Mouse (Mus musculus): ENCODE measurements at regions not wholly inside any gene's neighbourhood (a gene's known extent, or its start where the extent isn't known, plus 50 kb on each side); places are given as distances from the start of the nearest gene placed in this dataset.

- H3K9me3 ChIP-seq (ENCODE audit: control insufficient read depth, insufficient read depth, low read depth, low read length), result no peaks in the 10 kb centered on the region
- no peaks in the 10 kb centered on the region for H3K4me1 ChIP-seq (ENCODE audit: control insufficient read depth in 2 of 2, insufficient read depth in 2 of 2, low read length in 2 of 2, poor library complexity in 1 of 2)
- H3K27ac ChIP-seq (ENCODE audit: insufficient read depth, low read depth, low read length, poor library complexity, severe bottlenecking), result no peak overlapping the region
- TF ChIP-seq MAFK (IDR thresholded peaks at IDR 0.05; ENCODE audit: insufficient read depth, low read depth, low read length) (peak; percentile 28; the same call in 1 of the 2 replicates), ZC3H11A (IDR thresholded peaks at IDR 0.05; ENCODE audit: borderline replicate concordance, low read depth, low read length) (no peak)
- H3K36me3 ChIP-seq (ENCODE audit: control insufficient read depth, insufficient read depth, low read length, poor library complexity, severe bottlenecking), result no peaks in the 10 kb centered on the region
- in situ Hi-C loops (cut with MboI; ENCODE audit: low sequenced_read_pairs in 2 of 2, unreplicated experiment in 2 of 2), result no loop called here
- H3K9ac ChIP-seq (ENCODE audit: insufficient read depth, low read depth, low read length, poor library complexity, severe bottlenecking), result no peak overlapping the region
- no peak for DNase-seq (ENCODE audit: low read depth, low spot score)
- H3K4me3 ChIP-seq (ENCODE audit: insufficient read depth in 1 of 2, low read depth in 1 of 2, low read length in 2 of 2, poor library complexity in 1 of 2, severe bottlenecking in 1 of 2), result no peak overlapping the region
These were observed 1455.4 kb downstream of the Gsdmc2 start for GRCm38 (mm10) chr15:62389431-62390105.

- TF ChIP-seq MAFK (IDR thresholded peaks at IDR 0.05; ENCODE audit: insufficient read depth, low read depth, low read length) (no peak), ZNF384 (IDR thresholded peaks at IDR 0.05; ENCODE audit: low read depth, low read length) (no peak), HCFC1 (IDR thresholded peaks at IDR 0.05; ENCODE audit: borderline replicate concordance, insufficient read depth, low read length) (no peak), CHD2 (IDR thresholded peaks at IDR 0.05; ENCODE audit: low read depth, low read length) (no peak), ZC3H11A (IDR thresholded peaks at IDR 0.05; ENCODE audit: borderline replicate concordance, low read depth, low read length) (no peak)
- Histone ChIP-seq H3K4me3 (ENCODE audit: insufficient read depth in 1 of 2, low read depth in 1 of 2, low read length in 2 of 2, poor library complexity in 1 of 2, severe bottlenecking in 1 of 2) (no peak overlapping the region), H3K27ac (ENCODE audit: insufficient read depth, low read depth, low read length, poor library complexity, severe bottlenecking) (no peak overlapping the region), H3K36me3 (ENCODE audit: control insufficient read depth, insufficient read depth, low read length, poor library complexity, severe bottlenecking) (no peaks in the 10 kb centered on the region), H3K9me3 (ENCODE audit: control insufficient read depth, insufficient read depth, low read depth, low read length) (no peaks in the 10 kb centered on the region), H3K9ac (ENCODE audit: insufficient read depth, low read depth, low read length, poor library complexity, severe bottlenecking) (no peak overlapping the region), H3K4me1 (ENCODE audit: control insufficient read depth in 2 of 2, insufficient read depth in 2 of 2, low read length in 2 of 2, poor library complexity in 1 of 2) (no peaks in the 10 kb centered on the region)
- DNase-seq (ENCODE audit: low read depth, low spot score), result no peak
- in situ Hi-C loops (cut with MboI; ENCODE audit: low sequenced_read_pairs in 2 of 2, unreplicated experiment in 2 of 2), result no loop called here
These were observed 1459.4 kb upstream of the A1bg start for GRCm38 (mm10) chr15:62382233-62382632.

DNA sequence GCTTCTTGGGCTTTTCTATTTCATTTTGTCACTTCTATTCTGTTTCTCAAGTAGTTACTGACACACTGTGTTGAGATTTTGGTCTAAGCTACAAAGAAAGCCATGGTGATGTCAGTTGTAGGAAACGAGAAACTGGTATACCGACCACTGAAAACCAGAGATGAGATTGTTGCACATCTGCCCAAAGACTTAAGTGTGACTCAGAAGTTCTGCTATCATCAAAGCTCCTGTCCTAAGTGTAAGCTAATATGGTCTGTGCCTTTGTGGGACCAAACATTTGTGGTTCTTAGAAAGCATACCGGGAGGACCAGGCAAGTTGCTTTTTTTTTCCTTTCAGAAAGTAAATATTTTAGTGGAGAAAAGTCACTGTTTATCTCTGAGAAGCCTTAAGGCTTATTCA, 1451.8 kb upstream of the A1bg start:
- Histone ChIP-seq H3K4me1 (ENCODE audit: control insufficient read depth in 2 of 2, insufficient read depth in 2 of 2, low read length in 2 of 2, poor library complexity in 1 of 2) (no peaks in the 10 kb centered on the region), H3K9ac (ENCODE audit: insufficient read depth, low read depth, low read length, poor library complexity, severe bottlenecking) (no peak overlapping the region), H3K36me3 (ENCODE audit: control insufficient read depth, insufficient read depth, low read length, poor library complexity, severe bottlenecking) (no peaks in the 10 kb centered on the region), H3K9me3 (ENCODE audit: control insufficient read depth, insufficient read depth, low read depth, low read length) (no peaks in the 10 kb centered on the region), H3K4me3 (ENCODE audit: insufficient read depth in 1 of 2, low read depth in 1 of 2, low read length in 2 of 2, poor library complexity in 1 of 2, severe bottlenecking in 1 of 2) (no peak overlapping the region), H3K27ac (ENCODE audit: insufficient read depth, low read depth, low read length, poor library complexity, severe bottlenecking) (no peak overlapping the region)
- TF ChIP-seq HCFC1 (IDR thresholded peaks at IDR 0.05; ENCODE audit: borderline replicate concordance, insufficient read depth, low read length), result no peak
- no peak for TF ChIP-seq ZC3H11A (IDR thresholded peaks at IDR 0.05; ENCODE audit: borderline replicate concordance, low read depth, low read length)
- TF ChIP-seq CHD2 (IDR thresholded peaks at IDR 0.05; ENCODE audit: low read depth, low read length), result no peak
- TF ChIP-seq MAFK (IDR thresholded peaks at IDR 0.05; ENCODE audit: insufficient read depth, low read depth, low read length), result no peak
- no peak for TF ChIP-seq ZNF384 (IDR thresholded peaks at IDR 0.05; ENCODE audit: low read depth, low read length)
- no peak for DNase-seq (ENCODE audit: low read depth, low spot score)
- in situ Hi-C loops (cut with MboI; ENCODE audit: low sequenced_read_pairs in 2 of 2, unreplicated experiment in 2 of 2), result no loop called here

- no peak for DNase-seq (ENCODE audit: low read depth, low spot score)
These were observed 1438.4 kb upstream of the A1bg start for GRCm38 (mm10) chr15:62361171-62361570.

More at GRCm38 (mm10) chr15:62361171-62361570, 1438.4 kb upstream of the A1bg start:
- H3K27ac ChIP-seq (ENCODE audit: insufficient read depth, low read depth, low read length, poor library complexity, severe bottlenecking), result no peak overlapping the region
- no peak overlapping the region for H3K4me3 ChIP-seq (ENCODE audit: insufficient read depth in 1 of 2, low read depth in 1 of 2, low read length in 2 of 2, poor library complexity in 1 of 2, severe bottlenecking in 1 of 2)
- no peaks in the 10 kb centered on the region for H3K9me3 ChIP-seq (ENCODE audit: control insufficient read depth, insufficient read depth, low read depth, low read length)
- in situ Hi-C loops (cut with MboI; ENCODE audit: low sequenced_read_pairs in 2 of 2, unreplicated experiment in 2 of 2), result no loop called here
- H3K4me1 ChIP-seq (ENCODE audit: control insufficient read depth in 2 of 2, insufficient read depth in 2 of 2, low read length in 2 of 2, poor library complexity in 1 of 2), result no peaks in the 10 kb centered on the region
- H3K36me3 ChIP-seq (ENCODE audit: control insufficient read depth, insufficient read depth, low read length, poor library complexity, severe bottlenecking), result no peaks in the 10 kb centered on the region
- no peak overlapping the region for H3K9ac ChIP-seq (ENCODE audit: insufficient read depth, low read depth, low read length, poor library complexity, severe bottlenecking)
- TF ChIP-seq ZC3H11A (IDR thresholded peaks at IDR 0.05; ENCODE audit: borderline replicate concordance, low read depth, low read length), result no peak
- no peak for TF ChIP-seq CHD2 (IDR thresholded peaks at IDR 0.05; ENCODE audit: low read depth, low read length)
- TF ChIP-seq MAFK (IDR thresholded peaks at IDR 0.05; ENCODE audit: insufficient read depth, low read depth, low read length), result no peak
- no peak for TF ChIP-seq ZNF384 (IDR thresholded peaks at IDR 0.05; ENCODE audit: low read depth, low read length)
- no peak for TF ChIP-seq HCFC1 (IDR thresholded peaks at IDR 0.05; ENCODE audit: borderline replicate concordance, insufficient read depth, low read length)

Data from ES-E14 (cell line).